Mouse (Mus musculus) neural tube, embryonic 11.5 days (tissue): ENCODE measurements around the gene Tmem151b. TPM values are rescaled to one million over a fixed set of nuclear protein-coding genes. Genes with fewer than 3 reads are reported as not detected.

ENCODE experiments used
- ATAC-seq: fragments of 200-750 bp; cut with Nextera tagmentation; 2 replicates; pipeline ENCODE4 v1.8.0; 2017; ENCODE audit warnings: moderate number of reproducible peaks, mild to moderate bottlenecking, moderate TSS enrichment, moderate library complexity; ENCODE audit not compliant: insufficient read depth, low FRiP score, low TSS enrichment
- DNase-seq: peaks from one replicate; pipeline ENCODE4 v3.0.0-alpha.2; 2015; ENCODE audit warnings: low spot score
- H3K27ac ChIP-seq: fragments of 300-500 bp; sonication (generic); 2 replicates; pipeline ENCODE4 v1.5.1; 2014; ENCODE audit warnings: low read depth, mild to moderate bottlenecking, low read length
- H3K27me3 ChIP-seq: fragments of 300-500 bp; sonication (generic); 2 replicates; pipeline ENCODE4 v1.6.1; 2014; ENCODE audit warnings: mild to moderate bottlenecking, low read length, mixed read lengths; ENCODE audit not compliant: control insufficient read depth, insufficient read depth
- H3K36me3 ChIP-seq: fragments of 300-500 bp; sonication (generic); 2 replicates; pipeline ENCODE4 v1.6.1; 2014; ENCODE audit warnings: mild to moderate bottlenecking, low read length, moderate library complexity, mixed read lengths; ENCODE audit not compliant: control insufficient read depth, insufficient read depth
- H3K4me1 ChIP-seq: fragments of 300-500 bp; sonication (generic); 2 replicates; pipeline ENCODE4 v1.6.1; 2014; ENCODE audit warnings: low read length, mixed read lengths; ENCODE audit not compliant: control insufficient read depth, insufficient read depth
- H3K4me2 ChIP-seq: fragments of 300-500 bp; sonication (generic); 2 replicates; pipeline ENCODE4 v1.6.1; 2014; ENCODE audit warnings: low read depth, mild to moderate bottlenecking, moderate library complexity
- H3K4me3 ChIP-seq: fragments of 300-500 bp; sonication (generic); 2 replicates; pipeline ENCODE4 v1.5.1; 2014; ENCODE audit warnings: low read depth, low read length
- H3K9ac ChIP-seq: fragments of 300-500 bp; sonication (generic); 2 replicates; pipeline ENCODE4 v1.6.1; 2014; ENCODE audit warnings: mild to moderate bottlenecking, low read length
- H3K9me3 ChIP-seq: fragments of 300-500 bp; sonication (generic); 2 replicates; pipeline ENCODE4 v1.6.1; 2016; ENCODE audit warnings: low read length; ENCODE audit not compliant: control insufficient read depth
- WGBS: fragments of 180-500 bp; shearing (Covaris S2); extraction: QIAGEN DNeasy Blood & Tissue Kit; methylation state at CpG from one replicate; pipeline ENCODE4 v1.1.7; 2014; 5-methylcytosine and 5-hydroxymethylcytosine counted together
- polyA plus RNA-seq: library from polyadenylated mRNA; unstranded; fragments of >200 nt; fragmentation: Nextera tagmentation; extraction: Ambion mirVana; gene quantifications from 2 replicates; pipeline ENCODE4 v1.2.1, GENCODE M21; 2014

Tmem151b gene
- polyA plus RNA-seq, result 6.2 and 6.8 TPM in 2 replicates

- Histone ChIP-seq H3K4me1 (peaks cover 6% of the 10 kb centered on the region), H3K9ac (peak within 1 kb of the TSS; percentile 94), H3K4me2 (peak within 1 kb of the TSS; percentile 87), H3K27me3 (peaks cover 35% of the 10 kb centered on the region), H3K9me3 (no peaks in the 10 kb centered on the region), H3K36me3 (no peaks in the 10 kb centered on the region), H3K27ac (peak within 1 kb of the TSS; percentile 83), H3K4me3 (peak within 1 kb of the TSS; percentile 80)
- 1% methylated on average over 12 of the region's 29 CpGs for WGBS
- DNase-seq, result peak; percentile 73
- 0 out of 2 replicates have a peak, but pooled peaks have one; percentile 42 for ATAC-seq
These were observed at the start of gene Tmem151b for GRCm38 (mm10) chr17:45549617-45550181. TSS of gene Tmem151b (minus strand) at chr17:45549677.

- ATAC-seq (no peak), DNase-seq (no peak)
- WGBS, result 60% methylated on average over 3 of the region's 3 CpGs
- Histone ChIP-seq H3K9ac (no peak overlapping the region), H3K4me2 (peak overlapping the region; percentile 57), H3K4me3 (no peak overlapping the region; the same call in 1 of the 2 replicates), H3K9me3 (no peaks in the 10 kb centered on the region), H3K4me1 (peaks cover 33% of the 10 kb centered on the region), H3K27me3 (peaks cover 27% of the 10 kb centered on the region), H3K36me3 (no peaks in the 10 kb centered on the region), H3K27ac (no peak overlapping the region)
These were observed 49.4 kb upstream of the Tmem151b start for GRCm38 (mm10) chr17:45598891-45599290.

GRCm38 (mm10) chr17:45598376-45598775 lies 48.9 kb upstream of the Tmem151b start:
- H3K9me3 ChIP-seq, result no peaks in the 10 kb centered on the region
- WGBS, result 82% methylated on average over 2 of the region's 2 CpGs
- no peaks in the 10 kb centered on the region for H3K36me3 ChIP-seq
- no peak overlapping the region for H3K4me3 ChIP-seq
- no peak for DNase-seq
- peaks cover 27% of the 10 kb centered on the region for H3K27me3 ChIP-seq
- H3K9ac ChIP-seq, result no peak overlapping the region
- H3K4me2 ChIP-seq, result no peak overlapping the region
- peaks cover 36% of the 10 kb centered on the region for H3K4me1 ChIP-seq
- no peak overlapping the region for H3K27ac ChIP-seq
- no peak for ATAC-seq

GRCm38 (mm10) chr17:45597787-45598186 lies 48.3 kb upstream of the Tmem151b start:
- Histone ChIP-seq H3K9ac (no peak overlapping the region), H3K27ac (no peak overlapping the region), H3K4me3 (no peak overlapping the region), H3K9me3 (no peaks in the 10 kb centered on the region), H3K4me1 (peaks cover 36% of the 10 kb centered on the region), H3K4me2 (no peak overlapping the region), H3K36me3 (no peaks in the 10 kb centered on the region), H3K27me3 (peaks cover 27% of the 10 kb centered on the region)
- DNase-seq (peak; percentile 43), ATAC-seq (no peak)
- 44% methylated on average over 3 of the region's 3 CpGs for WGBS

- WGBS, result 25% methylated on average over 11 of the region's 11 CpGs
- Histone ChIP-seq H3K27ac (no peak overlapping the region), H3K9ac (no peak overlapping the region), H3K36me3 (no peaks in the 10 kb centered on the region), H3K9me3 (no peaks in the 10 kb centered on the region), H3K4me1 (peaks cover 34% of the 10 kb centered on the region), H3K4me3 (no peak overlapping the region), H3K4me2 (no peak overlapping the region), H3K27me3 (peaks cover 23% of the 10 kb centered on the region)
- DNase-seq, result peak; percentile 65
- no peak for ATAC-seq
These were observed 47.3 kb upstream of the Tmem151b start for GRCm38 (mm10) chr17:45596631-45597396.

- peak overlapping the region; percentile 46 for H3K4me3 ChIP-seq
- H3K36me3 ChIP-seq, result no peaks in the 10 kb centered on the region
- 2% methylated on average over 23 of the region's 23 CpGs for WGBS
- H3K27ac ChIP-seq, result no peak overlapping the region
- peaks cover 13% of the 10 kb centered on the region for H3K27me3 ChIP-seq
- no peak for DNase-seq
- H3K4me1 ChIP-seq, result peaks cover 30% of the 10 kb centered on the region
- peak overlapping the region; percentile 59 for H3K9ac ChIP-seq
- ATAC-seq, result peak; percentile 21
- H3K9me3 ChIP-seq, result no peaks in the 10 kb centered on the region
- peak overlapping the region; percentile 98 for H3K4me2 ChIP-seq
These were observed 46.4 kb upstream of the Tmem151b start for GRCm38 (mm10) chr17:45595736-45596390.

GRCm38 (mm10) chr17:45594881-45595735 lies 45.6 kb upstream of the Tmem151b start:
- Histone ChIP-seq H3K36me3 (no peaks in the 10 kb centered on the region), H3K27ac (no peak overlapping the region), H3K4me1 (peaks cover 30% of the 10 kb centered on the region), H3K4me3 (peak overlapping the region; percentile 46), H3K9ac (peak overlapping the region; percentile 59), H3K9me3 (no peaks in the 10 kb centered on the region), H3K27me3 (peaks cover 7% of the 10 kb centered on the region), H3K4me2 (peak overlapping the region; percentile 98)
- under 1% methylated on average over 58 of the region's 58 CpGs for WGBS
- DNase-seq (peak; percentile 74), ATAC-seq (peak; percentile 74)

- Histone ChIP-seq H3K9me3 (no peaks in the 10 kb centered on the region), H3K36me3 (no peaks in the 10 kb centered on the region), H3K4me1 (peaks cover 21% of the 10 kb centered on the region), H3K27ac (no peak overlapping the region), H3K27me3 (peaks cover 7% of the 10 kb centered on the region; the same call in 1 of the 2 replicates), H3K9ac (no peak overlapping the region), H3K4me3 (peak overlapping the region; percentile 46; the same call in 1 of the 2 replicates), H3K4me2 (peak overlapping the region; percentile 98)
- no peak for DNase-seq
- 52% methylated on average over 8 of the region's 8 CpGs for WGBS
- ATAC-seq, result no peak
These were observed 44.7 kb upstream of the Tmem151b start for GRCm38 (mm10) chr17:45594195-45594594.
